Comparison of ENCODE assay signal across 9 mouse cellular contexts in genomic region chr1:20889677-20890403, GRCm38 (mm10). TPM values are rescaled to one million over a fixed set of nuclear protein-coding genes. Genes with fewer than 3 reads are reported as not detected.
DNase-seq lines count a peak whose midpoint lies in the region; ATAC-seq and TF ChIP-seq lines count a peak whose summit lies in the region.
"Had no signal": no experiment of that assay in that cellular context is flagged by ENCODE, and none has a peak within 500 bp of the region (broad histone marks: within the 10 kb centered on the region; RNA-seq: fewer than 3 reads in every experiment).

No protein-coding gene starts in this region.

- no peaks in the 10 kb centered on the region for H3K36me3 ChIP-seq in heart, adult 2 months (ENCODE audit: control insufficient read depth, insufficient read depth, low read length)
- H3K36me3 ChIP-seq in forebrain, embryonic 10.5 days (replicated peaks) = no peaks in the 10 kb centered on the region
- H3K36me3 ChIP-seq in liver, embryonic 12.5 days = no peaks in the 10 kb centered on the region

- ATAC-seq in liver, embryonic 12.5 days = no peak

- no peak for TF ChIP-seq POLR2A in heart, adult 2 months (IDR thresholded peaks at IDR 0.05; ENCODE audit: insufficient read depth, low read depth, low read length)

- peak overlapping the region; percentile 83 for H3K4me3 ChIP-seq in heart, adult 2 months
- H3K4me3 ChIP-seq in forebrain, embryonic 10.5 days = peak overlapping the region; percentile 78
- peak overlapping the region; percentile 62 for H3K4me3 ChIP-seq in liver, embryonic 12.5 days

- intact Hi-C loops in heart, adult 2 months (cut with DNase I) = loop anchor here (2.0 kb wide), 2 partner anchors 69 to 277 kb away; partner anchors contain the start of gene Mcm3

- no peaks in the 10 kb centered on the region for H3K27me3 ChIP-seq in heart, adult 2 months (ENCODE audit: control insufficient read depth, insufficient read depth, low read length)
- H3K27me3 ChIP-seq in forebrain, embryonic 10.5 days (ENCODE audit: poor library complexity, severe bottlenecking) = peaks cover 14% of the 10 kb centered on the region
- peaks cover 24% of the 10 kb centered on the region for H3K27me3 ChIP-seq in liver, embryonic 12.5 days (replicated peaks)
- H3K27me3 ChIP-seq: Patski had no signal

- no peaks in the 10 kb centered on the region for H3K9me3 ChIP-seq in forebrain, embryonic 10.5 days
- no peaks in the 10 kb centered on the region for H3K9me3 ChIP-seq in liver, embryonic 12.5 days (replicated peaks)

- 0 out of 2 replicates have a peak, but pooled peaks cover 2% of the 10 kb centered on the region for H3K4me1 ChIP-seq in heart, adult 2 months (ENCODE audit: control insufficient read depth, insufficient read depth, low read length)
- H3K4me1 ChIP-seq in forebrain, embryonic 10.5 days = peaks cover 27% of the 10 kb centered on the region
- peaks cover 16% of the 10 kb centered on the region; the same call in 1 of the 2 replicates for H3K4me1 ChIP-seq in liver, embryonic 12.5 days

- WGBS in heart, adult 2 months = 25% methylated on average over 16 of the region's 16 CpGs
- 22% methylated on average over 16 of the region's 16 CpGs for WGBS in forebrain, embryonic 10.5 days
- WGBS in liver, embryonic 12.5 days (ENCODE audit: insufficient replicate concordance) = 29% methylated on average over 16 of the region's 16 CpGs

- peak overlapping the region; percentile 35 for H3K9ac ChIP-seq in heart, adult 2 months (ENCODE audit: low read depth, low read length)
- 0 out of 2 replicates have a peak overlapping the region, but pooled peaks have one; percentile 22 for H3K9ac ChIP-seq in liver, embryonic 12.5 days

- no peak for DNase-seq in heart, adult 2 months
- no peak for DNase-seq in heart, adult 11 months
- DNase-seq in CD4-positive, CD25-positive, alpha-beta regulatory T cell, adult 2 months (ENCODE audit: low read depth, low spot score) = peak; percentile 9
- DNase-seq in forebrain, embryonic 10.5 days (ENCODE audit: extremely low spot score, low spot score) = peak; percentile 20
- no peak for DNase-seq in right cerebral cortex, adult 2 months (ENCODE audit: low spot score in 2 of 2)
- no peak for DNase-seq in layer of hippocampus, adult 11-12 months (ENCODE audit: low spot score)
- DNase-seq in kidney, adult 18-20 months = no peak

- TF ChIP-seq EP300 in heart, adult 2 months (IDR thresholded peaks at IDR 0.05; ENCODE audit: insufficient read depth, low read depth, low read length) = no peak

- no peaks in the 10 kb centered on the region for H3K79me2 ChIP-seq in heart, adult 2 months (replicated peaks; ENCODE audit: control insufficient read depth, insufficient read depth, low read length)

- peak overlapping the region; percentile 87 for H3K4me2 ChIP-seq in liver, embryonic 12.5 days

- peak overlapping the region; percentile 71 for H3K27ac ChIP-seq in heart, adult 2 months
- H3K27ac ChIP-seq in forebrain, embryonic 10.5 days = peak overlapping the region; percentile 89
- H3K27ac ChIP-seq in liver, embryonic 12.5 days = no peak overlapping the region

- no peak for TF ChIP-seq CTCF in heart, adult 2 months (IDR thresholded peaks at IDR 0.05)

RNA-seq across cellular contexts. Expression of gene Paqr8, which starts 0.6 kb away (rescaled TPM):
- total RNA-seq in heart, adult 2 months (2021) = 1 to 10 TPM; 1.2 to 2.2 TPM
- 2.0 and 3.2 TPM in 2 replicates for polyA plus RNA-seq in heart, adult 2 months (2012; rRNA removed)
- 5.5 and 5.6 TPM in 2 replicates for polyA plus RNA-seq in forebrain, embryonic 10.5 days (2016; fragmentation: Nextera tagmentation; extraction: Ambion mirVana)
- 0.68 and 0.85 TPM in 2 replicates for polyA plus RNA-seq in liver, embryonic 12.5 days (2016; fragmentation: Nextera tagmentation; extraction: Ambion mirVana)

Comparison
In these comparisons a context has a peak if more than half of its experiments do, and no peak if none do; other contexts are left out.
1. DNase-seq: peak in CD4-positive, CD25-positive, alpha-beta regulatory T cell, adult 2 months (single experiment) and forebrain, embryonic 10.5 days (single experiment); none in heart, adult 2 months (0 of 2), heart, adult 11 months (single experiment), right cerebral cortex, adult 2 months (0 of 2), layer of hippocampus, adult 11-12 months (single experiment) and kidney, adult 18-20 months (single experiment).
2. Peak in every context shown above with its lines, with median percentiles within 50 percentile points of each other: H3K4me3 ChIP-seq.